Mouse (Mus musculus): ENCODE data around the gene Mipol1. TPM values are rescaled to one million over a fixed set of nuclear protein-coding genes. Genes with fewer than 3 reads are reported as not detected.

Mipol1 gene
- total RNA-seq, 2 experiments from 2014 or later = 8.1 to 8.4 TPM

- DNase-seq (ENCODE audit: low spot score in 2 of 2) = peak in 1 of 2 experiments; percentile 49
These were observed 314.6 kb downstream of the Mipol1 start for GRCm38 (mm10) chr12:57544641-57545370.

GRCm38 (mm10) chr12:57545371-57546241 is 315.4 kb downstream of the Mipol1 start:
- DNase-seq (ENCODE audit: low spot score in 2 of 2) = peak in 1 of 2 experiments; percentile 25

Other genes with a start within 250 kb of the Mipol1 start
- under 1 TPM; 0.64 to 0.66 TPM for gene Slc25a21, start 33.0 kb upstream of the Mipol1 start, total RNA-seq (2021)
- gene Prps1l3, start within 50 bp of the Mipol1 start, total RNA-seq (2021) = 10 to 100 TPM; 29.4 to 37.8 TPM

Data from adrenal gland, adult 18-20 months (tissue).